10 mouse cellular contexts compared by ENCODE assay signal in genomic region chr4:141311506-141311905, GRCm38 (mm10). TPM values are rescaled to one million over a fixed set of nuclear protein-coding genes. Genes with fewer than 3 reads are reported as not detected.
DNase-seq lines count a peak whose midpoint lies in the region; ATAC-seq and TF ChIP-seq lines count a peak whose summit lies in the region.
"Had no signal": no experiment of that assay in that cellular context is flagged by ENCODE, and none has a peak within 500 bp of the region (broad histone marks: within the 10 kb centered on the region; RNA-seq: fewer than 3 reads in every experiment).

No protein-coding gene starts in this region.

- 43% methylated on average over 6 of the region's 6 CpGs for WGBS in hindbrain, postnatal 0 days
- 47% methylated on average over 6 of the region's 6 CpGs for WGBS in hindbrain, embryonic 11.5 days
- WGBS in intestine, embryonic 16.5 days = 40% methylated on average over 6 of the region's 6 CpGs
- 54% methylated on average over 6 of the region's 6 CpGs for WGBS in midbrain, embryonic 13.5 days

- TF ChIP-seq CTCF in hindbrain, postnatal 0 days (IDR thresholded peaks at IDR 0.05; ENCODE audit: low read depth) = no peak

- no peaks in the 10 kb centered on the region; the same call in 1 of the 2 replicates for H3K4me1 ChIP-seq in hindbrain, postnatal 0 days (ENCODE audit: insufficient read depth, low read length)
- H3K4me1 ChIP-seq in hindbrain, embryonic 11.5 days (replicated peaks; ENCODE audit: control insufficient read depth, insufficient read depth, low read length) = peaks cover 13% of the 10 kb centered on the region; the same call in 1 of the 2 replicates
- peaks cover 45% of the 10 kb centered on the region for H3K4me1 ChIP-seq in brown adipose tissue, adult 24 weeks (ENCODE audit: control insufficient read depth, insufficient read depth, insufficient read length, low read length)
- peaks cover 64% of the 10 kb centered on the region for H3K4me1 ChIP-seq in intestine, embryonic 16.5 days (ENCODE audit: control insufficient read depth, insufficient read depth, low read length)
- peaks cover 57% of the 10 kb centered on the region for H3K4me1 ChIP-seq in midbrain, embryonic 13.5 days (replicated peaks)

- H3K27me3 ChIP-seq in hindbrain, postnatal 0 days (ENCODE audit: insufficient read depth, low read length) = no peaks in the 10 kb centered on the region
- H3K27me3 ChIP-seq in hindbrain, embryonic 11.5 days (ENCODE audit: control insufficient read depth, insufficient read depth, low read length) = no peaks in the 10 kb centered on the region
- no peaks in the 10 kb centered on the region for H3K27me3 ChIP-seq in intestine, embryonic 16.5 days (replicated peaks; ENCODE audit: control insufficient read depth, insufficient read depth, low read length)
- no peaks in the 10 kb centered on the region for H3K27me3 ChIP-seq in midbrain, embryonic 13.5 days

- 0 out of 2 replicates have a peak, but pooled peaks have one; percentile 5 for ATAC-seq in hindbrain, postnatal 0 days
- ATAC-seq in hindbrain, embryonic 11.5 days (ENCODE audit: low FRiP score) = no peak
- no peak for ATAC-seq in intestine, embryonic 16.5 days
- ATAC-seq in midbrain, embryonic 13.5 days = 0 out of 2 replicates have a peak, but pooled peaks have one; percentile 14

- no peak overlapping the region for H3K27ac ChIP-seq in hindbrain, postnatal 0 days
- no peak overlapping the region for H3K27ac ChIP-seq in hindbrain, embryonic 11.5 days (ENCODE audit: low read depth, low read length)
- 0 out of 2 replicates have a peak overlapping the region, but pooled peaks have one; percentile 9 for H3K27ac ChIP-seq in brown adipose tissue, adult 24 weeks (replicated peaks; ENCODE audit: low read depth, low read length)
- peak overlapping the region; percentile 77 for H3K27ac ChIP-seq in intestine, embryonic 16.5 days (ENCODE audit: low read length)
- H3K27ac ChIP-seq in midbrain, embryonic 13.5 days = peak overlapping the region; percentile 10; the same call in 1 of the 2 replicates
- H3K27ac ChIP-seq: liver, embryonic 14.5 days had no signal

- H3K9ac ChIP-seq in hindbrain, postnatal 0 days (replicated peaks; ENCODE audit: low read length) = no peak overlapping the region
- no peak overlapping the region for H3K9ac ChIP-seq in hindbrain, embryonic 11.5 days (ENCODE audit: low read depth, low read length)
- peak overlapping the region; percentile 50; the same call in 1 of the 2 replicates for H3K9ac ChIP-seq in intestine, embryonic 16.5 days (ENCODE audit: low read depth, low read length)
- no peak overlapping the region for H3K9ac ChIP-seq in midbrain, embryonic 13.5 days (replicated peaks)
- H3K9ac ChIP-seq: liver, embryonic 14.5 days had no signal

- DNase-seq in hindbrain, postnatal 0 days (ENCODE audit: low spot score) = no peak
- DNase-seq in hindbrain, embryonic 11.5 days (ENCODE audit: low spot score) = no peak
- no peak for DNase-seq in urinary bladder, postnatal 36 days (ENCODE audit: low spot score in 2 of 2)
- DNase-seq in cerebellum, postnatal 36 days = no peak
- DNase-seq in c-Kit-positive CD71-positive TER-119-positive erythroid progenitor cells, embryonic 14.5 days (ENCODE audit: low spot score) = no peak
- DNase-seq: cerebellum, adult 8-10 months had no signal

- no peak overlapping the region for H3K4me3 ChIP-seq in hindbrain, postnatal 0 days (ENCODE audit: low read length)
- H3K4me3 ChIP-seq in hindbrain, embryonic 11.5 days (ENCODE audit: low read depth, low read length) = no peak overlapping the region
- H3K4me3 ChIP-seq in brown adipose tissue, adult 24 weeks (ENCODE audit: insufficient read depth, low read depth, low read length) = no peak overlapping the region
- H3K4me3 ChIP-seq in intestine, embryonic 16.5 days (ENCODE audit: low read length) = no peak overlapping the region
- no peak overlapping the region for H3K4me3 ChIP-seq in midbrain, embryonic 13.5 days (replicated peaks)

- no peaks in the 10 kb centered on the region for H3K9me3 ChIP-seq in hindbrain, postnatal 0 days (ENCODE audit: low read length)
- no peaks in the 10 kb centered on the region for H3K9me3 ChIP-seq in hindbrain, embryonic 11.5 days (ENCODE audit: control insufficient read depth, low read length)
- H3K9me3 ChIP-seq in intestine, embryonic 16.5 days (ENCODE audit: control insufficient read depth, low read length) = no peaks in the 10 kb centered on the region
- H3K9me3 ChIP-seq in midbrain, embryonic 13.5 days = no peaks in the 10 kb centered on the region

- H3K36me3 ChIP-seq in hindbrain, postnatal 0 days (ENCODE audit: insufficient read depth, low read length) = no peaks in the 10 kb centered on the region
- no peaks in the 10 kb centered on the region for H3K36me3 ChIP-seq in hindbrain, embryonic 11.5 days (ENCODE audit: control insufficient read depth, insufficient read depth, low read length)
- H3K36me3 ChIP-seq in intestine, embryonic 16.5 days (ENCODE audit: control insufficient read depth, insufficient read depth, low read length) = no peaks in the 10 kb centered on the region
- peaks cover 6% of the 10 kb centered on the region for H3K36me3 ChIP-seq in midbrain, embryonic 13.5 days

- H3K4me2 ChIP-seq in hindbrain, postnatal 0 days (ENCODE audit: low read depth, low read length) = no peak overlapping the region
- no peak overlapping the region for H3K4me2 ChIP-seq in hindbrain, embryonic 11.5 days (replicated peaks; ENCODE audit: low read depth, low read length)
- H3K4me2 ChIP-seq in intestine, embryonic 16.5 days (ENCODE audit: low read depth, low read length) = no peak overlapping the region
- no peak overlapping the region for H3K4me2 ChIP-seq in midbrain, embryonic 13.5 days (replicated peaks)

RNA-seq across cellular contexts. Expression of gene Epha2, which starts 10.5 kb away (rescaled TPM):
- total RNA-seq in hindbrain, postnatal 0 days (2014; rRNA removed) = 1.6 and 3.5 TPM in 2 replicates
- 0.44 and 0.46 TPM in 2 replicates for polyA plus RNA-seq in hindbrain, postnatal 0 days (2015; fragmentation: Nextera tagmentation; extraction: Ambion mirVana)
- 0.82 and 1.1 TPM in 2 replicates for polyA plus RNA-seq in hindbrain, embryonic 11.5 days (2014; fragmentation: Nextera tagmentation; extraction: Ambion mirVana)
- polyA plus RNA-seq in brown adipose tissue, adult 24 weeks (2012; ENCODE audit: insufficient read depth, insufficient read length, missing spikeins) = 1.6 and 1.7 TPM in 2 replicates
- 7.6 and 8.5 TPM in 2 replicates for polyA plus RNA-seq in intestine, embryonic 16.5 days (2015; fragmentation: Nextera tagmentation; extraction: Ambion mirVana)
- 3.5 and 4.7 TPM in 2 replicates for polyA plus RNA-seq in midbrain, embryonic 13.5 days (2015; fragmentation: Nextera tagmentation; extraction: Ambion mirVana)

RNA-seq across cellular contexts. Expression of gene Fam131c, which starts 56.5 kb away (rescaled TPM):
- 95.3 and 103 TPM in 2 replicates for total RNA-seq in hindbrain, postnatal 0 days (2014; rRNA removed)
- polyA plus RNA-seq in hindbrain, postnatal 0 days (2015; fragmentation: Nextera tagmentation; extraction: Ambion mirVana) = 41.7 and 46.3 TPM in 2 replicates
- polyA plus RNA-seq in hindbrain, embryonic 11.5 days (2014; fragmentation: Nextera tagmentation; extraction: Ambion mirVana) = 0.69 and 0.91 TPM in 2 replicates
- polyA plus RNA-seq in brown adipose tissue, adult 24 weeks (2012; ENCODE audit: insufficient read depth, insufficient read length, missing spikeins) = 1.3 TPM in 1 of 2 replicates, not detected in the other
- 1.5 and 1.6 TPM in 2 replicates for polyA plus RNA-seq in intestine, embryonic 16.5 days (2015; fragmentation: Nextera tagmentation; extraction: Ambion mirVana)
- polyA plus RNA-seq in midbrain, embryonic 13.5 days (2015; fragmentation: Nextera tagmentation; extraction: Ambion mirVana) = 7.8 and 10.1 TPM in 2 replicates

Comparison
In these comparisons a context has a peak if more than half of its experiments do, and no peak if none do; other contexts are left out.
1. ATAC-seq: peak in hindbrain, postnatal 0 days (single experiment) and midbrain, embryonic 13.5 days (single experiment); none in hindbrain, embryonic 11.5 days (single experiment) and intestine, embryonic 16.5 days (single experiment).
2. H3K27ac ChIP-seq: peak in brown adipose tissue, adult 24 weeks (single experiment), intestine, embryonic 16.5 days (single experiment) and midbrain, embryonic 13.5 days (single experiment); none in hindbrain, postnatal 0 days (single experiment) and hindbrain, embryonic 11.5 days (single experiment).